Mouse (Mus musculus) pancreas, adult 10 weeks (tissue): ENCODE data around the gene Bcl2l10. TPM values are rescaled to one million over a fixed set of nuclear protein-coding genes. Genes with fewer than 3 reads are reported as not detected.

ENCODE experiments used
- polyA plus RNA-seq: library from polyadenylated mRNA; stranded (reverse); fragments of 350-450 nt; fragmentation: Illumina TruSeq; extraction: RNeasy Lipid Tissue Mini Kit (QIAGEN cat#74804); gene quantifications from one replicate; pipeline ENCODE4 v1.2.3, GENCODE M21; 2015; ENCODE audit warnings: low read depth, low replicate concordance; ENCODE audit not compliant: insufficient read depth

Bcl2l10 gene
- not detected for polyA plus RNA-seq

DNA sequence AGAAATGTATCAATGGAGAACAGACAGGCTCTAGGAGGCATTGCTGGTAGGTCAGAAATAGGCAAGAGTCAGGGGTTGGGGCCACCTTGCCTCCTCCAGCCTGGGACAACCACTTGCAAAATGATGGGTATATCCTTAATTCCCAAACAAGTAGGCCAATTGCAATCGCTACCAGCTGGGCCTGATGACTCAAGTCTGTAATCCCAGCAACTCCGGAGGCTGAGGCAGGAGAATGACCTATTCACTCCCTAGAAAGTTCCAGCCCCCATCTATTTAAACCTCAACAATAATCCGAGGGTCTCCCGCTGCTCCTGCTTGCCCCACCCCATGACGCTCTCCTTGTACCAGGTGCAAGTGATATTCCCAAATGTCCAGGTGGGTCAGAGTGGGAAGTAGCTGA is at the start of gene Bcl2l10:
Gene Bcl2l10, plus strand, starts transcription at position 301 of the 400 bp plus-strand sequence.

DNA sequence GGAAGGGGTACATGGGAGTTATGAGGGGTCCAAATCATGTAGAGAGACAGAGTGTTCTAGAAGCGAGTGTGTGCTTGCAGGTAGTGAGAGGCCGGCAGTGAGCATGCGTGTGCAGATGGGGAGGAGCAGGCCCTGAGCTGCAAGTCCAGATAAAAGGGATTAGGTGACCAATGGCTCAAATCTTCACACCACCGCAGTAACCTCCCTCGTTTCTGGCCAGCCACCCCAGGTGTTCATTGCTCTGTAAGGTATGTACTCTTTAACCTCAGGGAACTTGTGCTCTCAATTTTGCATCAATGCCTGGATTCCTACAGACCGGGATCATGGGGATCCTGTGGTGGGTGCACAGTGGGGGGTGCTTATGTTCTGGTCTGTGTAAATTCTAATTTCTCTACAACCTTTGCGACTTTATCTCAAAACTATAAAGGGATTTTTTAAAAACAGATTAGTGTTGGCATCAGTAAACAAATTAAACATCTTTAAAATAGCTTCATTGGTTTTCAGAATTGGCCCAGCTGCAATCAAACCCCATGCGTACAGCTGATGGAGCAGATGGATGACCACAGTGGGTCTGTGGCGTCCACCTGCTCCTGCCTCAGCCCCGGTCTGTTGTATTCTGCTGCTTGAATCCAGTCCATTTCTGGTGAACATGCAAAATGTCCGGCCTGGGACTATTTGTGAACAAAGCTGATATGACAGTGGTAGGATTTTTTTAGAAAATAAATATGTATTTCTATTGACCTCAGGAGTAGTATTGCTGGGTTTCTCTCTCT is 41.2 kb upstream of the Bcl2l10 start, which contains the start of gene Gnb5:
Gene Gnb5, plus strand, starts transcription at position 163 of the 773 bp plus-strand sequence.

Other genes with a start within 250 kb of the Bcl2l10 start
- gene Myo5c, start 115.7 kb upstream of the Bcl2l10 start, polyA plus RNA-seq: 19.6 TPM
- 11.4 TPM for gene Gnb5, start 41.5 kb upstream of the Bcl2l10 start, polyA plus RNA-seq
- gene Mapk6, start 62.2 kb downstream of the Bcl2l10 start, polyA plus RNA-seq: 5.4 TPM
- 5.8 TPM for gene Leo1, start 93.8 kb downstream of the Bcl2l10 start, polyA plus RNA-seq
- gene Tmod3, start 211.9 kb downstream of the Bcl2l10 start, polyA plus RNA-seq: 12.6 TPM